Mouse (Mus musculus): ENCODE results near the gene Rala.

GRCm38 (mm10) chr13:17975891-17976290 is 31.9 kb upstream of the Rala start:
- no peak for TF ChIP-seq CTCF (IDR thresholded peaks at IDR 0.05)
- TF ChIP-seq POLR2A (IDR thresholded peaks at IDR 0.05; ENCODE audit: insufficient read depth, low read depth, low read length) = no peak
- no peak for TF ChIP-seq EP300 (IDR thresholded peaks at IDR 0.05; ENCODE audit: insufficient read depth, low read depth, low read length)
